Mouse (Mus musculus): ENCODE data around the gene Alg3. TPM values are rescaled to one million over a fixed set of nuclear protein-coding genes. Genes with fewer than 3 reads are reported as not detected.

The Alg3 gene
- total RNA-seq, 2 experiments from 2014 or later = 18.2 to 39.6 TPM

DNA sequence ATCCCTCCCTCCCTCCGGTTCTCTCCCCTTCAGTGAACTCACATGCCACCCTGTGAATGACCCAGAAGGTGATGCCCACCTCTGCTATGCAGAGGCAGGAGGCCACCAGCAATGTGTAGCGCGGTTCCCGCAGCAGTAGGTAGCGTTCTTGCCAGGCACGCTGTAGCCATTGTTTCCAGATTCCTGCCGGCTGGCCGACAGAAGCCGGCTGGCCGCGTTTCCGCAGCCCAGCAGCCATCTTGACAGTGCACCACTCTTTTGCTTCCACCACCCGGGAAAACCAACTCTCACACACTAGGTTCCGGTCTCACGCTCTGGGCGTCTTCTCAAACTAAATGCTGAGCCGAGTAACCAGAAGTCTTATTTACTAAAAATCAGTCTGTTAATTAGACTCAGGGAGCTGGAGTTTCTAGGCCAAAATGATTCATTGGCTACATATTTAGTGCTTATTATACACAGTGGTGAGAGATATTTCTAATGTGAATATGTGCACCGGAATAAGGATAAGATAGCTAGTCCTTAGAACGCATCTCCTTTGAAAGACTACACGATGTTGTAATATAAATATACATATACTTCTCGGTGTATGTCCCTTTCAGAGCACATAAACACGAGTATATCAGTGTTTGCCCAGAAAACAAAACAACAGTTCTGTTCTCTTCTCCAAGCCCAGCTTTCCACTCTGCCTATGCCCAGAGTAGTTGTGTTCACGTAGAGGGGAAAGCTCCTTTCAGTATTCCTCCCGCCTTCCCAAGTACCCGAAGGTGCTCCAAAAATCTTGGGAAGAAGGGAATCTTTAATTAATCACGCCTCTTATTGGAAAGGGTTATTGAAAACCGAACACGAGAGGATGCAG is 806 bp downstream of the Alg3 start:
- peak; percentile 79 for ATAC-seq (replicated peaks; ENCODE audit: poor library complexity, severe bottlenecking)

DNA sequence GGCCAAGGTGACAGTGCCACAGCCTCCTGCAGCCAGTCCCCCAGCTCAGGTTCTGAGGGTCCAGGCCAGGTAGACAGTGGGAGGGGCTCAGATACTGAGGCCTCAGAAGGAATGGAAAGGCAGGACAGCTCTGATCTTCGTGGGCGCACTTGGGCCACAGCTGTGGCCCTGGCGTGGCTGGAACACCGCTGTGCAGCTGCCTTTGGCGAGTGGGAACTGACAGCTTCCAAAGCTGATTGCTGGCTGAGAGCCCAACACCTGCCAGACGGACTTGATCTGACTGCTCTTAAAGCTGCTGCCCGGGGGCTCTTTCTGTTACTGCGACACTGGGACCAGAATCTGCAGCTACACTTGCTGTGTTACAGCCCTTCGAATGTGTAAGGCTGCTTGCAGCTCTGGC is 6.8 kb downstream of the Alg3 start:
- no peak for ATAC-seq (replicated peaks; ENCODE audit: poor library complexity, severe bottlenecking)

- ATAC-seq (replicated peaks; ENCODE audit: poor library complexity, severe bottlenecking) = no peak
Measured at GRCm38 (mm10) chr16:20600511-20600910, 11.0 kb downstream of the Alg3 start.

GRCm38 (mm10) chr16:20596687-20597441 is 14.7 kb downstream of the Alg3 start:
- ATAC-seq (replicated peaks; ENCODE audit: poor library complexity, severe bottlenecking) = no peak; the same call in 1 of the 2 replicates

- ATAC-seq (replicated peaks; ENCODE audit: poor library complexity, severe bottlenecking) = no peak
Measured at GRCm38 (mm10) chr16:20595737-20596136, 15.8 kb downstream of the Alg3 start.

DNA sequence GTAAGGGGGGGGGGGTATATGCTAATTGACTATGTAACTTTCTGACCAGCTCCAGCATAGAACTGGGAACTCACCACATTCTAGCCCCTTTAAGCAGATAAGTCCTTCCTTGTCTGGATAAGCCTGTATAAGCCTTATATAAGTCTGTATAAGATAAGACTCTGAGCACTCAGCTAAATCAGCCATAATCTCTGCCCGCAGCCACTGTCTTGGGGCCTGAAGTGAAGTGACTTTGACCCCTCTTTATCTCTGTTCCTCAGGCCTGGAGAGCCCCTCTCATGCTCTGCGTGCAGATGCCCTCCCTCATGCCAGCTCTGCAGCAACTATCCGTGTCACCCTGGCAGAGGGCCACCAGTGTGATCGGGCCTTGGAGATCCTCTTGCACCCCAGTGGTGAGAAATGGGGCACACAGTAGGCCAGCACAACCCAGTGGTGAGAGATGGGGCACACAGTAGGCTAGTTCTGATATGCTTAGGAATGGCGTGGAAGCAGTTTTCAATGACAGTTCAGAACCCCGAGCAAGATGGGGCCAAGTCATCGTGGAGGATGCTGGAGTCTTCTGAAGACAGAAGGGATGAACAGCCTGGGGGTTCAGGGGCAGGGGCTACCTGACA is 16.4 kb downstream of the Alg3 start:
- ATAC-seq (replicated peaks; ENCODE audit: poor library complexity, severe bottlenecking) = no peak

DNA sequence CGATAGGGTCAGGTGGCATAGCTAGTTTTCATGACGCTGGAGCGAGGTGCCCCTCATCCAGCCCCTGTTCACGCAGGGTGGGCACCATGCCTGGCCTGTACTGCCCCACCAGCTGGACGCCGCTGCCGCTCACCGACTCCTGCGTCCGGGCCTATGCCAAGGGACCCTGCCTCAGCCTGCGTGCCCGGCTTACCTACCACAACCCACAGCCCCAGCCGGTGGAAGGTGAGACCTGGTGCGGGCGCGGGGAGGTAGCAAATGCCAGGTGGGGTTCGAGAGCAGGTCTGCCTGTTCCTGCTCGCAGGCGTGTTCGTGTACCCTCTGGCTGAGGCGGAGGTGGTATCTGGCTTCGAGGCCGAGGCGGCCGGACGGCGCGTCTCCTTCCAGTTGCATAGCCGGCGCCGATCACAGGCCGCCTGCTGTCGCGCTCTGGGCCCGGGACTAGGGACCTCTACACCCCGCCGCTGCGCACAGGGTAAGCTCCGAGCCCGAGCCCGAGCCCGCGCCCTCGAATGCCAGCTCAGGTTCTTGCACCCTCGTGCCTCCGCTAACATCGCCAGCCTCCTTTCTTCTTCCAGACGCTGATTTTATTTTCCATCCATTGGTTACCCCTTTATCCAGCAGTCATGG is 20.3 kb downstream of the Alg3 start:
- ATAC-seq (replicated peaks; ENCODE audit: poor library complexity, severe bottlenecking) = peak; percentile 55

GRCm38 (mm10) chr16:20590680-20591038 is 20.9 kb downstream of the Alg3 start:
- no peak for ATAC-seq (replicated peaks; ENCODE audit: poor library complexity, severe bottlenecking)

- ATAC-seq (replicated peaks; ENCODE audit: poor library complexity, severe bottlenecking) = peak; percentile 54
Measured at GRCm38 (mm10) chr16:20589939-20590679, 21.4 kb downstream of the Alg3 start.

DNA sequence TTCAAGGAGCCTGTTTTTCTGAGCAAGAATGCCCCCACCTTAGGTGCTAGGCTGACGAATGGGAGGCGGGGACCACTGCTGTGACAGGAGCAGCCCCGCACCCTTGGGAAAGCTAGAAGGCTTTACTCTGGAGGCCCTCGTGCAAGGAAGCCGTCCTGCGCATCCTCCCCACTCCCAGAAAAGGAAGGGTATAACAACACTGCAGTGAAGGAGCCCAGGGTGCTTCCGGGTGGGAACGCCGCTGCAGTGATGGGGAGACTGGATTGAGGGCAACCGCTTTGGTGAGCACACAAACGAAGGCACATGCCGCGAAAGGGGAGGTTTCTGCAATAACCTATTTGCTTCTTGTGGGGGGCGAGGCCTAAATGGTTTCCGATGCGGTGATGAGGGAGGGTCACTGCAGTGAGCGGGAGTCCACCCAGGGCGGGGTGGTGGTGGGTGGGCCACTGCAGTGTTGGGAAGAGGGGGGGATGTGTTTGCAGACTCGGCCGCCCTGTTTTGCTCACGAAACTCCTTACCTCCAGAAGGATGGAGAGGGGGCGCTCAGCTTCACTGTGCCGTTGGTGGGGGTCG is 22.1 kb downstream of the Alg3 start, which contains the start of gene Vwa5b2:
TSS of gene Vwa5b2 (plus strand) at position 106 of the 573 bp plus-strand sequence.
- no peak for ATAC-seq (replicated peaks; ENCODE audit: poor library complexity, severe bottlenecking)

- ATAC-seq (replicated peaks; ENCODE audit: poor library complexity, severe bottlenecking) = no peak
Measured at GRCm38 (mm10) chr16:20565075-20565474, 46.5 kb downstream of the Alg3 start.

DNA sequence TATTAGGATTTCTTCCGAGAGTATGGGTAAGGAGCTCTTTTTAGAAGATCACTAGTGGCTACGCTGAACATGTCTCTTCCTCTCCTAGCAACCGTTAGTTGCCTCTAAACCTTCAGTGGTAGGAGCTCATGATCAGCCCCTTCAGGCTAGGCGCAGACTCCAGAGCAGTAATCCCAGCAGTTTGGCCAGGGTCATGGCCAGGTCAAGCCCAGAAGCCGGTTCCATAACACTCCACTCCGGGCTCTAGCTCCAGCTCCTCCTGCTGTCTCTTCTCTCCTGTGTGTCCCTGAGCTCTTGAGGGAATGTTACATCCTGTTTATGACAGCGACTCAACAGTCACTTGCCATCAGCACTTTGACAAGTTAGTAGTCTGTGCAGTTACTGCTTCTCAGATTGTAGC is 54.2 kb downstream of the Alg3 start:
- ATAC-seq (replicated peaks; ENCODE audit: poor library complexity, severe bottlenecking) = no peak

Other genes starting within 250 kb of the Alg3 start
- gene Abcc5, start 185.3 kb downstream of the Alg3 start, total RNA-seq (2014; fragmentation: Nextera tagmentation) = 16.4 and 26.3 TPM in 2 replicates
- 10.7 and 17.9 TPM in 2 replicates for gene Abcc5, start 185.3 kb downstream of the Alg3 start, total RNA-seq (2017)
- gene Eif2b5, start 112.9 kb downstream of the Alg3 start, total RNA-seq (2014; fragmentation: Nextera tagmentation) = 61.7 and 84.4 TPM in 2 replicates
- gene Eif2b5, start 112.9 kb downstream of the Alg3 start, total RNA-seq (2017) = 87.0 and 90.0 TPM in 2 replicates
- gene Dvl3, start 94.8 kb downstream of the Alg3 start, total RNA-seq (2014; fragmentation: Nextera tagmentation) = 26.4 and 30.7 TPM in 2 replicates
- gene Dvl3, start 94.8 kb downstream of the Alg3 start, total RNA-seq (2017) = 2.0 and 2.3 TPM in 2 replicates
- 206 and 247 TPM in 2 replicates for gene Ap2m1, start 76.3 kb downstream of the Alg3 start, total RNA-seq (2014; fragmentation: Nextera tagmentation)
- gene Ap2m1, start 76.3 kb downstream of the Alg3 start, total RNA-seq (2017) = 175 and 225 TPM in 2 replicates
- 33.0 and 42.3 TPM in 2 replicates for gene Abcf3, start 63.2 kb downstream of the Alg3 start, total RNA-seq (2014; fragmentation: Nextera tagmentation)
- gene Abcf3, start 63.2 kb downstream of the Alg3 start, total RNA-seq (2017) = 55.1 and 96.9 TPM in 2 replicates
- not detected in 2 replicates for gene Vwa5b2, start 22.3 kb downstream of the Alg3 start, total RNA-seq (2014; fragmentation: Nextera tagmentation)
- not detected in 2 replicates for gene Vwa5b2, start 22.3 kb downstream of the Alg3 start, total RNA-seq (2017)
- gene Eef1akmt4, start 142 bp downstream of the Alg3 start, total RNA-seq (2014; fragmentation: Nextera tagmentation) = 34.5 and 65.8 TPM in 2 replicates
- gene Eef1akmt4, start 142 bp downstream of the Alg3 start, total RNA-seq (2017) = 12.4 and 15.5 TPM in 2 replicates
- gene Gm49333, start 125 bp downstream of the Alg3 start, total RNA-seq (2014; fragmentation: Nextera tagmentation) = not detected in 2 replicates
- not detected in 2 replicates for gene Gm49333, start 125 bp downstream of the Alg3 start, total RNA-seq (2017)
- gene Camk2n2, start 9.6 kb upstream of the Alg3 start, total RNA-seq (2014; fragmentation: Nextera tagmentation) = 0.56 TPM in 1 of 2 replicates, not detected in the other
- gene Camk2n2, start 9.6 kb upstream of the Alg3 start, total RNA-seq (2017) = 0.43 and 1.8 TPM in 2 replicates
- gene Ece2, start 18.1 kb upstream of the Alg3 start, total RNA-seq (2014; fragmentation: Nextera tagmentation) = 0.77 TPM in 1 of 2 replicates, not detected in the other
- 1.3 TPM in 1 of 2 replicates, not detected in the other for gene Ece2, start 18.1 kb upstream of the Alg3 start, total RNA-seq (2017)
- gene Psmd2, start 39.9 kb upstream of the Alg3 start, total RNA-seq (2014; fragmentation: Nextera tagmentation) = 144 and 149 TPM in 2 replicates
- gene Psmd2, start 39.9 kb upstream of the Alg3 start, total RNA-seq (2017) = 215 and 220 TPM in 2 replicates
- 242 and 249 TPM in 2 replicates for gene Eif4g1, start 56.6 kb upstream of the Alg3 start, total RNA-seq (2014; fragmentation: Nextera tagmentation)
- 312 and 346 TPM in 2 replicates for gene Eif4g1, start 56.6 kb upstream of the Alg3 start, total RNA-seq (2017)
- gene Fam131a, start 81.5 kb upstream of the Alg3 start, total RNA-seq (2014; fragmentation: Nextera tagmentation) = 1.6 TPM in 1 of 2 replicates, not detected in the other
- gene Fam131a, start 81.5 kb upstream of the Alg3 start, total RNA-seq (2017) = 0.43 TPM in 1 of 2 replicates, not detected in the other
- 62.4 and 81.5 TPM in 2 replicates for gene Polr2h, start 105.9 kb upstream of the Alg3 start, total RNA-seq (2014; fragmentation: Nextera tagmentation)
- gene Polr2h, start 105.9 kb upstream of the Alg3 start, total RNA-seq (2017) = 61.8 and 91.6 TPM in 2 replicates
- 2.6 and 6.0 TPM in 2 replicates for gene Clcn2, start 106.0 kb upstream of the Alg3 start, total RNA-seq (2014; fragmentation: Nextera tagmentation)
- 1.9 and 3.8 TPM in 2 replicates for gene Clcn2, start 106.0 kb upstream of the Alg3 start, total RNA-seq (2017)
- gene Chrd, start 121.4 kb upstream of the Alg3 start, total RNA-seq (2014; fragmentation: Nextera tagmentation) = not detected in 2 replicates
- gene Chrd, start 121.4 kb upstream of the Alg3 start, total RNA-seq (2017) = not detected in 2 replicates
- not detected in 2 replicates for gene Thpo, start 122.8 kb upstream of the Alg3 start, total RNA-seq (2014; fragmentation: Nextera tagmentation)
- gene Thpo, start 122.8 kb upstream of the Alg3 start, total RNA-seq (2017) = not detected in 2 replicates